Mouse (Mus musculus): Measurements from ENCODE around the gene Psmd2. TPM values are rescaled to one million over a fixed set of nuclear protein-coding genes. Genes with fewer than 3 reads are reported as not detected.
"Not testable (repeated sequence)": the region's sequence is repeated elsewhere in the genome, so short reads cannot be mapped to it uniquely, and the experiment has no call there.

Gene Psmd2
- polyA plus RNA-seq, 1 experiment, result 227 TPM

DNA sequence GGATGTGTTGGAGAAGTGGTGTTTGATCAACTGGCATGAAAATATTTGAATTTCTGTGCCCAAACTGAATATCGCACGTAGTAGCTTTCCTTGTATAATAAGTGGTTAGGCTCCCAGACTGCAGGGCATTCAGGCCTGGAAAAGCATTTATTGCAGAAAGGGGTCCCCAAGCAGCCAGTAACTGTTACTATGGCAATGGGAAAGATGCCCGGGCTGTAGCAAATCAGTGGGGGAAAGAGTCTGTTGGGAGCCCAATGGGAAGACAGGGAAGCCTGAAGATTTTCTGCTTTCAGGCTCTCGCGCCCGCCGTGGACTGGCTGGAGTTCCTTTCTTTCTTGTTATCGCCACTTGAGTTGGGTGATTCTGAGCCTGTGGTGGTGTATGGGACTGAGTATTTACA is 13.1 kb upstream of the Psmd2 start:
- Histone ChIP-seq H3K27ac (ENCODE audit: control insufficient read depth, insufficient read depth, low read depth, low read length, poor library complexity) (no peak overlapping the region), H3K4me3 (replicated peaks; ENCODE audit: control insufficient read depth, low read depth, low read length) (no peak overlapping the region), H3K4me1 (ENCODE audit: control insufficient read depth, insufficient read depth, low read length) (no peaks in the 10 kb centered on the region)
- 77% methylated on average over 8 of the region's 8 CpGs for WGBS
- TF ChIP-seq CTCF (IDR thresholded peaks at IDR 0.05; ENCODE audit: control insufficient read depth, insufficient read depth, low read length), result no peak
- no peak for TF ChIP-seq POLR2A (IDR thresholded peaks at IDR 0.05; ENCODE audit: borderline replicate concordance, control insufficient read depth, low read depth, low read length)

GRCm38 (mm10) chr16:20642161-20642560 is 9.3 kb upstream of the Psmd2 start:
- 2% methylated on average over 8 of the region's 8 CpGs for WGBS
- no peaks in the 10 kb centered on the region for H3K4me1 ChIP-seq (ENCODE audit: control insufficient read depth, insufficient read depth, low read length)
- TF ChIP-seq CTCF (IDR thresholded peaks at IDR 0.05; ENCODE audit: control insufficient read depth, insufficient read depth, low read length) (peak; percentile 63), POLR2A (IDR thresholded peaks at IDR 0.05; ENCODE audit: borderline replicate concordance, control insufficient read depth, low read depth, low read length) (no peak)
- H3K27ac ChIP-seq (ENCODE audit: control insufficient read depth, insufficient read depth, low read depth, low read length, poor library complexity), result no peak overlapping the region
- H3K4me3 ChIP-seq (replicated peaks; ENCODE audit: control insufficient read depth, low read depth, low read length), result no peak overlapping the region

DNA sequence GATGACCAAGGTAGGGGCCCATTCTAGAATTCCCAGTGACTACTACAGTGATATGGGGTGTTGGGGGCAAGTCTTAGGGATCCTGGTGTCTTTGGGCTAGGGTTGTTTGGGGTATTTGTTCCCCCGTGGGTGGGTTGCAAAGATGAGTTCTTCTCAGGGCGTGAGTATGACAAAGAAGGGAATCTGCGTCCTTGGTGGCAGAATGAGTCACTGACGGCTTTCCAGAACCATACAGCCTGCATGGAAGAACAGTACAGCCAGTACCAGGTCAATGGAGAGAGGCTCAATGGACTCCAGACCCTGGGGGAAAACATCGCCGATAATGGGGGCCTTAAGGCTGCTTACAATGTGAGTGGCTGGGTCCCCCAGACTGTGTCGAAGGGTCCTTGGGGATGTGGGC is 7.5 kb upstream of the Psmd2 start:
- Histone ChIP-seq H3K4me1 (ENCODE audit: control insufficient read depth, insufficient read depth, low read length) (no peaks in the 10 kb centered on the region), H3K27ac (ENCODE audit: control insufficient read depth, insufficient read depth, low read depth, low read length, poor library complexity) (no peak overlapping the region), H3K4me3 (replicated peaks; ENCODE audit: control insufficient read depth, low read depth, low read length) (no peak overlapping the region)
- TF ChIP-seq POLR2A (IDR thresholded peaks at IDR 0.05; ENCODE audit: borderline replicate concordance, control insufficient read depth, low read depth, low read length) (no peak), CTCF (IDR thresholded peaks at IDR 0.05; ENCODE audit: control insufficient read depth, insufficient read depth, low read length) (no peak)
- WGBS, result 76% methylated on average over 7 of the region's 7 CpGs

- H3K4me1 ChIP-seq (ENCODE audit: control insufficient read depth, insufficient read depth, low read length), result no peaks in the 10 kb centered on the region; the same call in 1 of the 2 replicates
- 9% methylated on average over 12 of the region's 12 CpGs for WGBS
- TF ChIP-seq POLR2A (IDR thresholded peaks at IDR 0.05; ENCODE audit: borderline replicate concordance, control insufficient read depth, low read depth, low read length), result no peak
- TF ChIP-seq CTCF (IDR thresholded peaks at IDR 0.05; ENCODE audit: control insufficient read depth, insufficient read depth, low read length), result no peak
- H3K4me3 ChIP-seq (replicated peaks; ENCODE audit: control insufficient read depth, low read depth, low read length), result peak overlapping the region; percentile 79
- H3K27ac ChIP-seq (ENCODE audit: control insufficient read depth, insufficient read depth, low read depth, low read length, poor library complexity), result peak overlapping the region; percentile 2; the same call in 1 of the 2 replicates
Measured at GRCm38 (mm10) chr16:20651947-20652310, 477 bp downstream of the Psmd2 start.

DNA sequence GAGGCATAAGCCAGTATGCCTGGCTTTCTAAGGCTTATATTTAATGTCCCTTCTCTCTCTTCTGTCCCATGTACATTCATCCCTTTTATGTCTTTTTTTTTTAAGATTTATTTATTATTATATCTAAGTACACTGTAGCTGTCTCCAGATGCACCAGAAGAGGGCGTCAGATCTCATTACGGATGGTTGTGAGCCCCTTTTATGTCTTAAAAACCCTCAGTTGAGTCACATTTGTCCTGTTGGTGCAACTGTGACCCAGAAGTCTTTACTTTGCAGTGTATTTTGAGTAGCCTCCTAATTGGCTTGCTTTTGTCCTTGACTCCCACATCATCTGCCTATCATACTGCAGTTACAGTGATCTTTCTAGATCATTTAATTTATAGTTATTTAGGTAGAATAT is 1.9 kb downstream of the Psmd2 start:
- Histone ChIP-seq H3K4me1 (ENCODE audit: control insufficient read depth, insufficient read depth, low read length) (no peaks in the 10 kb centered on the region; the same call in 1 of the 2 replicates), H3K4me3 (replicated peaks; ENCODE audit: control insufficient read depth, low read depth, low read length) (no peak overlapping the region), H3K27ac (ENCODE audit: control insufficient read depth, insufficient read depth, low read depth, low read length, poor library complexity) (no peak overlapping the region)
- TF ChIP-seq POLR2A (IDR thresholded peaks at IDR 0.05; ENCODE audit: borderline replicate concordance, control insufficient read depth, low read depth, low read length) (no peak), CTCF (IDR thresholded peaks at IDR 0.05; ENCODE audit: control insufficient read depth, insufficient read depth, low read length) (no peak)
- 50% methylated on average over 2 of the region's 2 CpGs for WGBS

- WGBS, result 60% methylated on average over 4 of the region's 4 CpGs
- Histone ChIP-seq H3K27ac (ENCODE audit: control insufficient read depth, insufficient read depth, low read depth, low read length, poor library complexity) (no peak overlapping the region), H3K4me3 (replicated peaks; ENCODE audit: control insufficient read depth, low read depth, low read length) (no peak overlapping the region), H3K4me1 (ENCODE audit: control insufficient read depth, insufficient read depth, low read length) (no peaks in the 10 kb centered on the region)
- TF ChIP-seq POLR2A (IDR thresholded peaks at IDR 0.05; ENCODE audit: borderline replicate concordance, control insufficient read depth, low read depth, low read length) (no peak), CTCF (IDR thresholded peaks at IDR 0.05; ENCODE audit: control insufficient read depth, insufficient read depth, low read length) (no peak)
Measured at GRCm38 (mm10) chr16:20657661-20658060, 6.2 kb downstream of the Psmd2 start.

DNA sequence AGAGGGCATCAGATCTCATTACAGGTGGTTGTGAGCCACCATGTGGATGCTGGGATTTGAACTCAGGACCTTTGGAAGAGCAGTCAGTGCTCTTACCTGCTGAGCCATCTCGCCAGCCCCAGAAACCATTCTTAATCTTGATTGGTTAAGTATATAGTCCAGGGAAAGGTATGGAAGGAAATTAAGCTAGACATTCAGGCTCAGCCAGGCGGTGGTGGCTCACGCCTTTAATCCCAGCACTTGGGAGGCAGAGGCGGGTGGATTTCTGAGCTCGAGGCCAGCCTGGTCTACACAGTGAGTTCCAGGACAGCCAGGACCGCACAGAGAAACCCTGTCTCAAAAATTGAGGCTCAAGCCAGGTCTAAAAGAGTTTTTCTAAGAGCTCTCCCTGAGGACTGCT is 16.6 kb downstream of the Psmd2 start, which contains the start of gene Eif4g1:
Eif4g1 (plus strand) TSS at position 301 of the 400 bp plus-strand sequence.
- 85% methylated on average over 6 of the region's 6 CpGs for whole genome bisulfite sequencing
- not testable (repeated sequence) for H3K4me3 ChIP-seq (replicated peaks; ENCODE audit: control insufficient read depth, low read depth, low read length); H3K4me1 ChIP-seq (ENCODE audit: control insufficient read depth, insufficient read depth, low read length); H3K27ac ChIP-seq (ENCODE audit: control insufficient read depth, insufficient read depth, low read depth, low read length, poor library complexity)

GRCm38 (mm10) chr16:20670291-20670690 is 18.8 kb downstream of the Psmd2 start:
- no peak overlapping the region for H3K4me3 ChIP-seq (replicated peaks; ENCODE audit: control insufficient read depth, low read depth, low read length)
- TF ChIP-seq CTCF (IDR thresholded peaks at IDR 0.05; ENCODE audit: control insufficient read depth, insufficient read depth, low read length) (no peak), POLR2A (IDR thresholded peaks at IDR 0.05; ENCODE audit: borderline replicate concordance, control insufficient read depth, low read depth, low read length) (no peak)
- WGBS, result 83% methylated on average over 3 of the region's 3 CpGs
- no peak overlapping the region for H3K27ac ChIP-seq (ENCODE audit: control insufficient read depth, insufficient read depth, low read depth, low read length, poor library complexity)
- peaks cover 4% of the 10 kb centered on the region for H3K4me1 ChIP-seq (ENCODE audit: control insufficient read depth, insufficient read depth, low read length)

DNA sequence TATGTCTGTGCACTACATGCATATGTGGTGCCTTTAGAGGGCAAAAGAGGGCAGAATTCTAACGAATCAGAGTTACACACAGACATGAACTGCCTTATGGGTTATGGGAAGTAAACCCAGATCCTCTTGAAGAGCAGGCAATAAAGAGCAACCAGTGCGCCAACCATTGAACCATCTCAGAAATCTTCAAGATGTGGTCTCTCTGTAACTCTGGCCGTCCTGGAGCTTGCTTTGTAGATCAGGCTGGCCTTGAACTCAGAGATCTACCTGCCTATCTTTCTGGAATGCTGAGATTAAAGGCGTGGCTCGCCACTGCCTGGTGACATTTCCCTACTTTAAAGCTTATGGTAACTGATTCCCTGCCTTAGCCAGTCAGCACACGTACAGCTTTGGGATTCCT is 20.4 kb downstream of the Psmd2 start:
- no peak overlapping the region for H3K4me3 ChIP-seq (replicated peaks; ENCODE audit: control insufficient read depth, low read depth, low read length)
- TF ChIP-seq CTCF (IDR thresholded peaks at IDR 0.05; ENCODE audit: control insufficient read depth, insufficient read depth, low read length), result no peak
- TF ChIP-seq POLR2A (IDR thresholded peaks at IDR 0.05; ENCODE audit: borderline replicate concordance, control insufficient read depth, low read depth, low read length), result no peak
- no peak overlapping the region for H3K27ac ChIP-seq (ENCODE audit: control insufficient read depth, insufficient read depth, low read depth, low read length, poor library complexity)
- 16% methylated on average over 6 of the region's 6 CpGs for WGBS
- peaks cover 4% of the 10 kb centered on the region for H3K4me1 ChIP-seq (ENCODE audit: control insufficient read depth, insufficient read depth, low read length)
